Comparison of ENCODE assay signal across 21 mouse cellular contexts in genomic region chr6:91693301-91693886, GRCm38 (mm10). TPM values are rescaled to one million over a fixed set of nuclear protein-coding genes. Genes with fewer than 3 reads are reported as not detected.
DNase-seq lines count a peak whose midpoint lies in the region; ATAC-seq and TF ChIP-seq lines count a peak whose summit lies in the region.
"Had no signal": no experiment of that assay in that cellular context is flagged by ENCODE, and none has a peak within 500 bp of the region (broad histone marks: within the 10 kb centered on the region; RNA-seq: fewer than 3 reads in every experiment).

No protein-coding gene starts in this region.

- no peaks in the 10 kb centered on the region for H3K27me3 ChIP-seq in midbrain, embryonic 13.5 days
- H3K27me3 ChIP-seq in midbrain, embryonic 14.5 days (ENCODE audit: control insufficient read depth, insufficient read depth, low read length) = no peaks in the 10 kb centered on the region
- H3K27me3 ChIP-seq: embryonic facial prominence, embryonic 12.5 days; intestine, embryonic 15.5 days; liver, embryonic 13.5 days had no signal

- no peak for TF ChIP-seq CTCF in left cerebral cortex, adult 2 months (IDR thresholded peaks at IDR 0.05)

- peak; percentile 75 to 87 for DNase-seq in adrenal gland, adult (ENCODE audit: inconsistent age in 2 of 2, low spot score in 1 of 2)
- DNase-seq in adrenal gland, adult 18-20 months (ENCODE audit: low spot score in 2 of 2) = no peak
- no peak for DNase-seq in left cerebral cortex, adult 2 months (ENCODE audit: extremely low spot score in 1 of 2, low spot score in 2 of 2)
- no peak for DNase-seq in left cerebral cortex, postnatal 36 days (ENCODE audit: low spot score in 2 of 2)
- DNase-seq in midbrain, embryonic 14.5 days = no peak
- DNase-seq: cerebellum, adult 11 months; cerebellum, postnatal 10 days; forebrain, postnatal 0 days; gastrocnemius, postnatal 36 days; kidney, adult 8-10 months; kidney, postnatal 25 days; liver, embryonic 13.5 days; lung, adult 2 months; lung, postnatal 14 days; right cerebral cortex, postnatal 14 days; thymus, postnatal 36 days had no signal

- H3K4me1 ChIP-seq in midbrain, embryonic 13.5 days (replicated peaks) = peaks cover 65% of the 10 kb centered on the region
- peaks cover 11% of the 10 kb centered on the region; the same call in 1 of the 2 replicates for H3K4me1 ChIP-seq in midbrain, embryonic 14.5 days (ENCODE audit: control insufficient read depth, insufficient read depth, low read length)

- ATAC-seq in megakaryocyte, adult 5-6 weeks (ENCODE audit: poor library complexity, severe bottlenecking) = peak; percentile 83
- ATAC-seq in midbrain, embryonic 13.5 days = no peak
- no peak for ATAC-seq in midbrain, embryonic 14.5 days (ENCODE audit: low FRiP score, low TSS enrichment)
- ATAC-seq: forebrain, postnatal 0 days; hindbrain, embryonic 16.5 days; intestine, embryonic 15.5 days had no signal

- peaks cover 24% of the 10 kb centered on the region for H3K36me3 ChIP-seq in midbrain, embryonic 13.5 days
- 0 out of 2 replicates have a peak, but pooled peaks cover 10% of the 10 kb centered on the region for H3K36me3 ChIP-seq in midbrain, embryonic 14.5 days (ENCODE audit: control insufficient read depth, insufficient read depth, low read length)

- H3K9ac ChIP-seq in midbrain, embryonic 13.5 days (replicated peaks) = no peak overlapping the region
- H3K9ac ChIP-seq in midbrain, embryonic 14.5 days (replicated peaks; ENCODE audit: low read length) = no peak overlapping the region
- H3K9ac ChIP-seq: embryonic facial prominence, embryonic 12.5 days; forebrain, postnatal 0 days; intestine, embryonic 15.5 days; liver, embryonic 13.5 days had no signal

- WGBS in midbrain, embryonic 13.5 days = 85% methylated on average over 17 of the region's 17 CpGs
- 88% methylated on average over 17 of the region's 17 CpGs for WGBS in midbrain, embryonic 14.5 days

- H3K4me2 ChIP-seq in midbrain, embryonic 13.5 days (replicated peaks) = no peak overlapping the region
- H3K4me2 ChIP-seq in midbrain, embryonic 14.5 days (ENCODE audit: low read length) = no peak overlapping the region
- H3K4me2 ChIP-seq: embryonic facial prominence, embryonic 12.5 days; intestine, embryonic 15.5 days; liver, embryonic 13.5 days had no signal

- H3K4me3 ChIP-seq in left cerebral cortex, adult 2 months = no peak overlapping the region; the same call in 1 of the 2 replicates
- no peak overlapping the region for H3K4me3 ChIP-seq in midbrain, embryonic 13.5 days (replicated peaks)
- H3K4me3 ChIP-seq in midbrain, embryonic 14.5 days (replicated peaks; ENCODE audit: low read depth, low read length) = no peak overlapping the region
- H3K4me3 ChIP-seq: embryonic facial prominence, embryonic 12.5 days; intestine, embryonic 15.5 days; liver, embryonic 13.5 days had no signal

- H3K9me3 ChIP-seq in midbrain, embryonic 13.5 days = no peaks in the 10 kb centered on the region
- H3K9me3 ChIP-seq in midbrain, embryonic 14.5 days (ENCODE audit: control insufficient read depth, low read length) = no peaks in the 10 kb centered on the region
- H3K9me3 ChIP-seq: embryonic facial prominence, embryonic 12.5 days; intestine, embryonic 15.5 days; liver, embryonic 13.5 days had no signal

- H3K27ac ChIP-seq in left cerebral cortex, adult 2 months = 0 out of 2 replicates have a peak overlapping the region, but pooled peaks have one; percentile 28
- H3K27ac ChIP-seq in midbrain, embryonic 13.5 days = no peak overlapping the region
- no peak overlapping the region for H3K27ac ChIP-seq in midbrain, embryonic 14.5 days (replicated peaks; ENCODE audit: low read depth, low read length)
- H3K27ac ChIP-seq: embryonic facial prominence, embryonic 12.5 days; intestine, embryonic 15.5 days; liver, embryonic 13.5 days had no signal

- intact Hi-C loops in left cerebral cortex, adult 2 months (cut with DNase I) = no loop called here
- intact Hi-C loops in left cerebral cortex, postnatal 36 days (cut with DNase I) = no loop called here

RNA-seq across cellular contexts. Expression of gene Slc6a6, which starts 9.5 kb away (rescaled TPM):
- total RNA-seq in adrenal gland, adult 18-20 months (2021) = 100 to 1,000 TPM; 209 to 474 TPM
- 100 to 1,000 TPM; 127 to 147 TPM for total RNA-seq in left cerebral cortex, adult 2 months (2021)
- 100 to 1,000 TPM; 120 to 170 TPM for total RNA-seq in left cerebral cortex, postnatal 36 days (2021)
- total RNA-seq in megakaryocyte, adult 5-6 weeks (2015) = 58.0 and 61.9 TPM in 2 replicates
- total RNA-seq in megakaryocyte, adult 5-6 weeks (2017) = 46.7 and 61.0 TPM in 2 replicates
- 84.4 and 89.8 TPM in 2 replicates for polyA plus RNA-seq in midbrain, embryonic 13.5 days (2015; fragmentation: Nextera tagmentation; extraction: Ambion mirVana)
- polyA plus RNA-seq in midbrain, embryonic 14.5 days (2014; fragmentation: Nextera tagmentation; extraction: Ambion mirVana) = 94.1 and 94.3 TPM in 2 replicates

Comparison
In these comparisons a context has a peak if more than half of its experiments do, and no peak if none do; other contexts are left out.
1. DNase-seq: peak in adrenal gland, adult (2 of 2); none in adrenal gland, adult 18-20 months (0 of 2), left cerebral cortex, adult 2 months (0 of 2), left cerebral cortex, postnatal 36 days (0 of 2) and midbrain, embryonic 14.5 days (single experiment).